Mouse (Mus musculus): ENCODE data around the gene Thsd4.

DNA sequence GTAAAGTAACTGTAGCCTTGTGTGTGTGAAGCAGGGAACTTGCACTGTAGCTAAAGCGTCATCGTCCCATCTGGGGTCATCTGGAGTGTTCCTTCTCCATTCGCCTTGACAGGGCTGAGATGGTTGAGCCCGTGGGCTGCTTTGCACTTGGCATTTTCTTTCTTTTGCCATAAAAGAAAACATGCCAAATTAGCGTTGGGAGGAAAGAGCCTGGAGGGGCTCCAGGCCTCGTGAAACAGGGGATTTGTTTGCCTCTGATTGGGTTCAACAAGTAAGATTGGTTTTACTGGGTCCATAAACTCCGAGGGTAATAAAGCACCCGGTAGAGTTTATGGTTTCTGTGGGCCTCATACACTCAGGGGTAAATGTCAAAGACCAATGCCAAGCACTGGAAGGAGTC, 519.5 kb downstream of the Thsd4 start:
- TF ChIP-seq POLR2A (IDR thresholded peaks at IDR 0.05; ENCODE audit: insufficient read length, low read depth): no peak
- TF ChIP-seq USF1 (IDR thresholded peaks at IDR 0.05; ENCODE audit: low read depth): no peak
- no peak for TF ChIP-seq E2F4 (IDR thresholded peaks at IDR 0.05; ENCODE audit: insufficient read depth)
- no peak for TF ChIP-seq POLR2AphosphoS2 (IDR thresholded peaks at IDR 0.05; ENCODE audit: insufficient read length, low read depth)
- no peak for TF ChIP-seq CEBPB (IDR thresholded peaks at IDR 0.05; ENCODE audit: insufficient read depth, poor library complexity, severe bottlenecking)
- TF ChIP-seq SRF (IDR thresholded peaks at IDR 0.05; ENCODE audit: control insufficient read depth, insufficient read length, low read depth): no peak
- no peak for TF ChIP-seq REST (IDR thresholded peaks at IDR 0.05; ENCODE audit: insufficient read depth, insufficient read length)
- TF ChIP-seq MYOG (IDR thresholded peaks at IDR 0.05; ENCODE audit: control insufficient read depth in 1 of 3, insufficient read depth in 1 of 3, insufficient read length in 2 of 3, low read depth in 2 of 3): no peak
- TF ChIP-seq MAX (IDR thresholded peaks at IDR 0.05; ENCODE audit: low read depth): no peak
- no peak for TF ChIP-seq TCF12 (IDR thresholded peaks at IDR 0.05; ENCODE audit: insufficient read depth, poor library complexity, severe bottlenecking)

All from myocyte (in vitro differentiated cells).